Mouse (Mus musculus) intestine, embryonic 15.5 days (tissue): ENCODE measurements around the gene Prcc. TPM values are rescaled to one million over a fixed set of nuclear protein-coding genes. Genes with fewer than 3 reads are reported as not detected.
"Not testable (repeated sequence)": the region's sequence is repeated elsewhere in the genome, so short reads cannot be mapped to it uniquely, and the experiment has no call there.

Source experiments
- ATAC-seq: fragments of 200-750 bp; cut with Nextera tagmentation; 2 replicates; pipeline ENCODE4 v1.8.0; 2017; ENCODE audit warnings: moderate TSS enrichment, moderate library complexity
- H3K27ac ChIP-seq: fragments of 300-500 bp; sonication (generic); 2 replicates; pipeline ENCODE4 v1.5.1; 2015; ENCODE audit warnings: mild to moderate bottlenecking, inconsistent platforms
- H3K27me3 ChIP-seq: fragments of 300-500 bp; sonication (generic); replicated peaks from 2 replicates; pipeline ENCODE4 v1.6.1; 2015; ENCODE audit warnings: inconsistent platforms
- H3K36me3 ChIP-seq: fragments of 300-500 bp; sonication (generic); 2 replicates; pipeline ENCODE4 v1.6.1; 2015; ENCODE audit warnings: inconsistent platforms
- H3K4me1 ChIP-seq: fragments of 300-500 bp; sonication (generic); replicated peaks from 2 replicates; pipeline ENCODE4 v1.6.1; 2015; ENCODE audit warnings: inconsistent platforms
- H3K4me2 ChIP-seq: fragments of 300-500 bp; sonication (generic); replicated peaks from 2 replicates; pipeline ENCODE4 v1.6.1; 2015; ENCODE audit warnings: mild to moderate bottlenecking, inconsistent platforms
- H3K4me3 ChIP-seq: fragments of 300-500 bp; sonication (generic); replicated peaks from 2 replicates; pipeline ENCODE4 v1.5.1; 2015; ENCODE audit warnings: inconsistent platforms
- H3K9ac ChIP-seq: fragments of 300-500 bp; sonication (generic); 2 replicates; pipeline ENCODE4 v1.6.1; 2015; ENCODE audit warnings: inconsistent platforms
- H3K9me3 ChIP-seq: fragments of 300-500 bp; sonication (generic); 2 replicates; pipeline ENCODE4 v1.6.1; 2016; ENCODE audit warnings: inconsistent platforms
- WGBS: fragments of 180-500 bp; shearing (Covaris S2); methylation state at CpG from one replicate; pipeline ENCODE4 v1.1.7; 2015; 5-methylcytosine and 5-hydroxymethylcytosine counted together
- polyA plus RNA-seq: library from polyadenylated mRNA; unstranded; fragments of >200 nt; fragmentation: Nextera tagmentation; extraction: Ambion mirVana; gene quantifications from 2 replicates; pipeline ENCODE4 v1.2.1, GENCODE M21; 2015

Gene Prcc
- polyA plus RNA-seq, 1 experiment from 2014 or later, result 13.1 TPM

DNA sequence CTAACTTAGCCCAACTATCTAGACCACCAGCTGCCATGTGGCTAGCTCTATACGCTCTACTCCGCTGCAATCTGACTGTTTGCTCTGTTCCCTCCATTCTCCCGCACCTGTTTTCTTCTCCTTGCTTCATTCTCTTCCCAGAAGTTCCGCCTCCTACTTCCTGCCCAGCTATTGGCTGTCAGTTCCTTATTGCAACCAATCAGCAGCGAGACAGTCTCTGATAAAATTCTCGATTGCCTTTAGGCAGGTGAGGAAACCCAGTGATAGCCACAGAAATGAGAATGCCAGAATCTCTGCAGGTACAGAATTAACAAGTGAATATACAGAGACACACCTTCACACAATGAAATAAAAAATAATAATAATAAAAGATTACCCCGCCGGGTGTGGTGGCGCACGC lies 56.4 kb downstream of the Prcc start:
- Histone ChIP-seq H3K36me3 (no peaks in the 10 kb centered on the region), H3K27ac (no peak overlapping the region), H3K4me1 (no peaks in the 10 kb centered on the region), H3K9me3 (no peaks in the 10 kb centered on the region), H3K4me3 (no peak overlapping the region), H3K27me3 (no peaks in the 10 kb centered on the region), H3K4me2 (no peak overlapping the region), H3K9ac (no peak overlapping the region)
- ATAC-seq, result no peak
- WGBS, result 54% methylated on average over 10 of the region's 10 CpGs

DNA sequence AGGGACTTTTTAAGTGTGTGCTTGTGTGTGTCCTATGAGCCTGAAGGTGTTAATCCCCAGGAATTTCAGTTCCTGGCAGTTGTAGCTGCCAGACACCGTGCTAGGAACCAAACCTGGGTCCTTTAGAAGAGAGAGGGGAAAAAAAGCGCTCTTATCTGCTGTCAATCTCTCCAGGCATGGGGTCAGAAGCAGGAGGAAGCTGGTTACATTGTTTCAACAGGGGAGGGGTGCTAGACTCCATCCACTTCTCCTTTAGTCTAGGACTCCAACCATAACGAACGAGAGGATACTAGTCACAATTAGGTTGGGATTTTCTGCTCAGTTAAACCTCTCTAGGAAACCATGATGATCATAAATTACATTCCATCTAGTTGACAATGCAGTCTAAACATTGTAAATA lies 57.0 kb downstream of the Prcc start:
- H3K9me3 ChIP-seq, result no peaks in the 10 kb centered on the region
- no peaks in the 10 kb centered on the region for H3K27me3 ChIP-seq
- no peaks in the 10 kb centered on the region for H3K4me1 ChIP-seq
- no peak for ATAC-seq
- H3K27ac ChIP-seq, result no peak overlapping the region
- H3K4me2 ChIP-seq, result no peak overlapping the region
- H3K4me3 ChIP-seq, result no peak overlapping the region
- no peaks in the 10 kb centered on the region for H3K36me3 ChIP-seq
- H3K9ac ChIP-seq, result no peak overlapping the region
- WGBS, result 44% methylated on average over 4 of the region's 4 CpGs

DNA sequence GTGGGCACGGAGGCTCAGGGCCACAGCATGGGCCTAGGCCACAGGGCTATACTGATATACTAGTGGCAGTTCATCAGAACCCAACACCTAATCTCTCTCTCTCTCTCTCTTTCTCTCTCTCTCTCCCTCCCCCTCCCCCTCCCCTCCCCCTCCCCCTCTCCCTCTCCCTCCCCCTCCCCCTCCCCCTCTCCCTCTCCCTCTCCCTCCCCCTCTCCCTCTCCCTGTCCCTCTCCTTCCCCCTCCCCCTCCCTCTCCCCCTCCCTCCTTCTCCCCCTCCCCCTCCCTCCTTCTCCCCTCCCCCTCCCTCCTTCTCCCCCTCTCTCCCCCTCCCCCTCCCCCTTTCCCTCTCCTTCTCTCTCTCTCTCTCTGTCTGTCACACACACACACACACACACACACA lies 61.2 kb downstream of the Prcc start, which contains the start of gene Pear1:
Pear1 (minus strand) TSS at position 101 of the 400 bp plus-strand sequence.
- H3K4me3 ChIP-seq, ATAC-seq, H3K27me3 ChIP-seq, H3K9ac ChIP-seq, H3K36me3 ChIP-seq, H3K9me3 ChIP-seq, H3K4me2 ChIP-seq, H3K4me1 ChIP-seq, H3K27ac ChIP-seq: not testable (repeated sequence)
- 100% methylated on average over 1 of the region's 1 CpGs for WGBS

DNA sequence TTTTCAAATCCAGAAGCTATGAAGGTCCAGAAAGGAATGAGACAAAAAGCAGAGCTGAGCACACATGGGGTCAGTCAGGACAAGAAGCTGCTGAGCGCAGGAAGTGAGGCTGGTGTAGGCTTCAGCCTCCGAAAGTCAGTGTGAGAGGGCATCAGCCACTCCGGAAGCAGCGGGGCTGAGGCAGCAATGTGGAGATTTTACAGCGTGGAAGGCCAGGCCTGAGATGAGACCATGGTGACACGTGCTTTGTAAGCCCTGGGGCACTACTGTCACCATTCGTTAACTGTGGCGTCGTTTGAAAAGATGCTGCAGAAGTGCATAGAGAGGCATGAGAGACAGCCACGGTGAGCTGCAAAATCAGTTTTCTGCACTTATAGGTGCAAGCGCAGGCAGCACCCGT lies 67.2 kb downstream of the Prcc start:
- H3K36me3 ChIP-seq, result no peaks in the 10 kb centered on the region
- ATAC-seq, result no peak
- 68% methylated on average over 12 of the region's 12 CpGs for WGBS
- no peak overlapping the region for H3K4me2 ChIP-seq
- no peaks in the 10 kb centered on the region for H3K9me3 ChIP-seq
- no peak overlapping the region for H3K4me3 ChIP-seq
- H3K9ac ChIP-seq, result no peak overlapping the region
- peaks cover 11% of the 10 kb centered on the region for H3K27me3 ChIP-seq
- H3K27ac ChIP-seq, result no peak overlapping the region
- 0 out of 2 replicates have a peak, but pooled peaks cover 5% of the 10 kb centered on the region for H3K4me1 ChIP-seq

DNA sequence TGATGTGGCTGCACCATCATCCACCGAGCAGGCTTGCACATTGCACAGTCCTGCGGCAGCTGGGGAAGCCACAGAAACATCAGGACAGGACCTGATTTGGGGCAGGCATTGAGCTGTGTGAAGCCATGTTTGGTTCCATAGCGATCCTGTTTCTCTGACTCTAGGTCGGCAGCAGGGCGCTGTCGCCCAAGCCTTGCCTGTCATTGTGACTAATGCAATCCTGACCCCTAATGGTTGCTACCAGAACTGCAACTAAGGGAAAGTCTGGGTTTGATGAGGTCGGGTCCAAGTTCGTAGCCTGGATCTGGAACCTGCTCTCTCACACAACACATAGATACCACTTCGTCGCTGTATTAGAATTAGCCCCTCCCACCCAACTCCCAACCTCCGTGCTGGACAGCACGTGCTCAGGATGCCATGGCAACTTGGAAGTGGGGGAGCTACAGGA lies 68.7 kb downstream of the Prcc start:
- peaks cover 13% of the 10 kb centered on the region for H3K27me3 ChIP-seq
- H3K9ac ChIP-seq, result no peak overlapping the region
- 0 out of 2 replicates have a peak, but pooled peaks cover 5% of the 10 kb centered on the region for H3K4me1 ChIP-seq
- WGBS, result 5% methylated on average over 12 of the region's 12 CpGs
- ATAC-seq, result peak; percentile 75
- H3K9me3 ChIP-seq, result no peaks in the 10 kb centered on the region
- H3K36me3 ChIP-seq, result no peaks in the 10 kb centered on the region
- H3K4me2 ChIP-seq, result no peak overlapping the region; the same call in 1 of the 2 replicates
- H3K4me3 ChIP-seq, result no peak overlapping the region
- no peak overlapping the region for H3K27ac ChIP-seq

DNA sequence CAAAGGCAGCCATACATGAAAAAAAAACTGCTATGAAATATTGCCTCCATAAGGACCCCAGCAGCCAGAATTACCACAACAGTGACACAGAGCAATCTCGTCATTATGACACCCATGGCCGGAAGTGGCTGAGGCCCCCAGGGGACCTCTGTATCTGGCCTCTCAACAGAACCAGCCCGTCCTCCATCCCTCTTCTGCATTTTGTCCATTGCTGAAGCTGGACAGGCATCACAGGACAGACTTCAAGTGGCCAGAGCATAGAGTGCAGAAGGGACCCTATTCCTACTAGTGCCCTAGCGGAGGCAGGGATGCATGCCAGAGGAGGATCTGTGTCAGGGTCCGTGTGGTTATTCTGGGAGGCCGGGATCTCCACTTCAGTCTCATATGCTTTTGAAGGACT lies 69.2 kb downstream of the Prcc start:
- 0 out of 2 replicates have a peak, but pooled peaks cover 5% of the 10 kb centered on the region for H3K4me1 ChIP-seq
- H3K27ac ChIP-seq, result no peak overlapping the region
- H3K9me3 ChIP-seq, result no peaks in the 10 kb centered on the region
- no peak overlapping the region; the same call in 1 of the 2 replicates for H3K4me2 ChIP-seq
- no peak overlapping the region for H3K4me3 ChIP-seq
- H3K27me3 ChIP-seq, result peaks cover 18% of the 10 kb centered on the region
- 58% methylated on average over 6 of the region's 6 CpGs for WGBS
- ATAC-seq, result peak; percentile 5; the same call in 1 of the 2 replicates
- no peaks in the 10 kb centered on the region for H3K36me3 ChIP-seq
- H3K9ac ChIP-seq, result no peak overlapping the region

DNA sequence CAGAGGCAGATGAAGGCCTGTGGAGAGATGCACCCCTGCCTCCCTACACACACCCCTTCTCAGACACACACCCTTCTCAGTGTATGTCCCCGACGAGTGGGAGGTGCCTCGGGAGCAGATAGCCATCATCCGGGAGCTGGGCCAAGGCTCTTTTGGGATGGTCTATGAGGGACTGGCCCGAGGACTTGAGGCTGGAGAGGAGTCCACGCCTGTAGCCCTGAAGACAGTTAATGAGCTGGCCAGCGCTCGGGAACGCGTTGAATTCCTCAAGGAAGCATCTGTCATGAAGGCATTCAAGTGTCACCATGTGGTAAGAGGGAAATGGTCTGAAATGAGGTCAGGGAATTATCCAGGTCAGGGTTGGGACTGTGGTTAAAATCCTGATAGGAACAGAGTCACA lies 72.5 kb downstream of the Prcc start:
- Histone ChIP-seq H3K4me3 (no peak overlapping the region), H3K27me3 (peaks cover 47% of the 10 kb centered on the region), H3K4me1 (peaks cover 14% of the 10 kb centered on the region; the same call in 1 of the 2 replicates), H3K36me3 (no peaks in the 10 kb centered on the region), H3K27ac (no peak overlapping the region), H3K9ac (no peak overlapping the region; the same call in 1 of the 2 replicates), H3K4me2 (no peak overlapping the region), H3K9me3 (no peaks in the 10 kb centered on the region)
- ATAC-seq, result no peak
- WGBS, result 54% methylated on average over 10 of the region's 10 CpGs

DNA sequence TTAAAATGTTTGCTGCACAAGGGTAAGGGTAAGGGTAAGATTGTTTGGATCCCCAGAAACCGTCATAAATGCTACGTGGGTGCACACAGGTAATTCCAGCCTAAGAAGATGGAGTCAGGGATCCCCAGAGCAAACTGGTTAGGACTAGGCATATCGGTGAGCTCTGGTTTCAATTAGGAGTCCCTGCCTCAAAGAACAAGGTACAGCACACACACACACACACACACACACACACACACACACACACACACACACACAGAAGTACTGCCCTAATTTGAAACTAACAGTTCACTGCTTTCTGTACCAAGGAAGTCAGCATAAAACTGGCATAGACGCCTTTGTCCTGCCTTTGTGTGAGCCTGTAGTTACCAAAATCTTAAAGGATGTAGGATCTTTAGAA lies 73.0 kb downstream of the Prcc start:
- peaks cover 43% of the 10 kb centered on the region for H3K27me3 ChIP-seq
- H3K36me3 ChIP-seq, result no peaks in the 10 kb centered on the region
- H3K9ac ChIP-seq, result no peak overlapping the region
- 80% methylated on average over 4 of the region's 4 CpGs for WGBS
- no peak overlapping the region for H3K4me3 ChIP-seq
- H3K9me3 ChIP-seq, result no peaks in the 10 kb centered on the region
- peaks cover 14% of the 10 kb centered on the region; the same call in 1 of the 2 replicates for H3K4me1 ChIP-seq
- H3K4me2 ChIP-seq, result no peak overlapping the region
- H3K27ac ChIP-seq, result no peak overlapping the region
- ATAC-seq, result no peak

DNA sequence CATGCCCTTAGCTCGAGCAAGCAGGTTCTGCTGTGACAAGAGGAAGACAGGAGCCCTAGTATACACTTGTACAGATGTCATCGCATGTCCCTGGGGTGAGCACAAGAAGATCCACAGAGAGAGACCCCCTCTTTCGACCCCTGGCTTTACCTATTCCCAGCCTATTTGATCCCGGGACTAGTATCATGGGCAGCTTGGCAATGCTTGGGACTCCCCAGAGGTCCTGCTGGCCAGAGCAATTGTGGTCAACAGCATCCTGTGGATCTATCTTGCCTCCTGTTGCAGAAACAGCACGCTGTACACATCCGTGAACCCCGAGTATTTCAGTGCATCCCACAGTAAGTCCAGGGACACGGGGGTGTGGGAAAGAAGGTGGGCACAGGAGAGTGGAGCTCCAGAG lies 74.1 kb downstream of the Prcc start:
- no peaks in the 10 kb centered on the region for H3K36me3 ChIP-seq
- WGBS, result 82% methylated on average over 8 of the region's 8 CpGs
- no peak overlapping the region for H3K4me3 ChIP-seq
- no peak overlapping the region for H3K4me2 ChIP-seq
- peaks cover 48% of the 10 kb centered on the region for H3K27me3 ChIP-seq
- no peak overlapping the region for H3K9ac ChIP-seq
- H3K9me3 ChIP-seq, result no peaks in the 10 kb centered on the region
- H3K27ac ChIP-seq, result no peak overlapping the region
- ATAC-seq, result no peak
- peaks cover 11% of the 10 kb centered on the region; the same call in 1 of the 2 replicates for H3K4me1 ChIP-seq

DNA sequence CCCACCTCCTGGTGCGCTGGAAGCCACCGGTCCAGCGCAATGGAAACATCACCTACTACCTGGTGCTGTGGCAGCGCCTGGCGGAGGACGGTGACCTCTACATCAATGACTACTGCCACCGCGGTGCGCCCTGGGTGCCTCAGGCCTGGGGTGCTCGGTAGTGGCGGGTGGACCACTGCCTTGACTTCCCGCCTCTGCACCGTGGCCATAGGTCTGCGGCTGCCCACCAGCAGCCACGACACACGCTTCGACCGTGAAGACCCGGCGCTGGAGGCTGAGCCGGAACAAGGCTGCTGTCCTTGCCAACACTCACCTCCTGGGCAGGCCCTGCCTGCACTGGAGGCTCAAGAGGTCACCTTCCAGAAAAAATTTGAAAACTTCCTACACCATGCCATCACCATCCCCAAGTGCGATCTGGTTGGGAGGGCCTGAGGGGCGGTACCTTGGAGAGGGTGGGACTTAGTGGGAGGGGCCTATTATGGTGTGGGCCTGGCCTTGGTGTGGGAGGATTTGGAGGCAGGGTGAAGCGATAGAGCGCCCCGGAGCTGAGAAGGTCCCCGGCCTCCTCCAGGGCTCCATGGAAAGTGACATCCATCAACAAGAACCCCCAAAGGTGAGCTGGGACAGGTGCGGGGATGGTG lies 76.0 kb downstream of the Prcc start:
- Histone ChIP-seq H3K27me3 (peaks cover 58% of the 10 kb centered on the region), H3K9ac (no peak overlapping the region), H3K27ac (no peak overlapping the region), H3K4me1 (peaks cover 9% of the 10 kb centered on the region; the same call in 1 of the 2 replicates), H3K4me3 (peak overlapping the region; percentile 20), H3K36me3 (no peaks in the 10 kb centered on the region), H3K9me3 (no peaks in the 10 kb centered on the region), H3K4me2 (peak overlapping the region; percentile 49)
- 6% methylated on average over 28 of the region's 28 CpGs for WGBS
- peak; percentile 62; the same call in 1 of the 2 replicates for ATAC-seq

Other genes with a start within 250 kb of the Prcc start
- 0.36 and 0.48 TPM in 2 replicates for gene Lrrc71, start 137.0 kb downstream of the Prcc start, polyA plus RNA-seq
- gene Ntrk1, start 90.4 kb downstream of the Prcc start, polyA plus RNA-seq, result 2.5 and 3.2 TPM in 2 replicates
- 0.44 and 0.52 TPM in 2 replicates for gene Insrr, start 88.7 kb downstream of the Prcc start, polyA plus RNA-seq
- gene Pear1, start 61.3 kb downstream of the Prcc start, polyA plus RNA-seq, result 22.6 and 29.5 TPM in 2 replicates
- gene Sh2d2a, start 38.9 kb downstream of the Prcc start, polyA plus RNA-seq, result 0.24 and 0.43 TPM in 2 replicates
- 227 and 229 TPM in 2 replicates for gene Hdgf, start 20.7 kb upstream of the Prcc start, polyA plus RNA-seq
- gene Mrpl24, start 33.9 kb upstream of the Prcc start, polyA plus RNA-seq, result 74.2 and 79.2 TPM in 2 replicates
- gene Isg20l2, start 44.7 kb upstream of the Prcc start, polyA plus RNA-seq, result 46.7 and 49.9 TPM in 2 replicates
- gene Rrnad1, start 45.1 kb upstream of the Prcc start, polyA plus RNA-seq, result 15.8 and 16.3 TPM in 2 replicates
- 7.0 and 8.2 TPM in 2 replicates for gene Crabp2, start 63.1 kb upstream of the Prcc start, polyA plus RNA-seq
- 17.0 and 20.0 TPM in 2 replicates for gene Nes, start 85.5 kb upstream of the Prcc start, polyA plus RNA-seq
- gene Bcan, start 114.6 kb upstream of the Prcc start, polyA plus RNA-seq, result 0.15 and 0.54 TPM in 2 replicates
- gene Hapln2, start 142.0 kb upstream of the Prcc start, polyA plus RNA-seq, result not detected in 2 replicates
- 36.7 and 40.3 TPM in 2 replicates for gene Gpatch4, start 157.5 kb upstream of the Prcc start, polyA plus RNA-seq
- 152 and 167 TPM in 2 replicates for gene Naxe, start 172.9 kb upstream of the Prcc start, polyA plus RNA-seq
- gene Ttc24, start 192.7 kb upstream of the Prcc start, polyA plus RNA-seq, result not detected in 2 replicates
- gene Iqgap3, start 196.4 kb upstream of the Prcc start, polyA plus RNA-seq, result 16.7 and 17.0 TPM in 2 replicates